Comparison of ENCODE assay signal across 13 mouse cellular contexts in genomic region chr3:136640544-136641230, GRCm38 (mm10). TPM values are rescaled to one million over a fixed set of nuclear protein-coding genes. Genes with fewer than 3 reads are reported as not detected.
A peak's percentile ranks its signal among the peaks of the same experiment; 100 is the strongest.
DNase-seq lines count a peak whose midpoint lies in the region.
"Had no signal": no experiment of that assay in that cellular context is flagged by ENCODE, and none has a peak within 500 bp of the region (broad histone marks: within the 10 kb centered on the region; RNA-seq: fewer than 3 reads in every experiment).

No protein-coding gene starts in this region.

- DNase-seq in adrenal gland, adult 2 months: peak; percentile 55
- DNase-seq in adrenal gland, adult 18-20 months (ENCODE audit: low spot score in 2 of 2): no peak
- peak; percentile 69 for DNase-seq in 3134 (ENCODE audit: extremely low read depth, insufficient read length, low spot score)
- DNase-seq in adipocyte (ENCODE audit: low spot score): peak; percentile 45
- peak; percentile 74 for DNase-seq in fibroblast of lung, adult 2 months (ENCODE audit: low read depth)
- no peak for DNase-seq in layer of hippocampus, adult 9-10 months (ENCODE audit: low spot score)
- no peak for DNase-seq in gastrocnemius, adult 18-20 months (ENCODE audit: low spot score)
- DNase-seq: gastrocnemius, postnatal 14 days; heart, adult 18-20 months; heart, postnatal 14 days; kidney, postnatal 36 days; thymus, adult 18-20 months; thymus, postnatal 36 days had no signal

RNA-seq across cellular contexts. Expression of gene Ppp3ca, which starts 29.2 kb away (rescaled TPM):
- total RNA-seq in adrenal gland, adult 2 months (2021): 10 to 100 TPM; 39.2 to 50.7 TPM
- 41.1 and 48.5 TPM in 2 replicates for polyA plus RNA-seq in adrenal gland, adult 2 months (2012; rRNA removed)
- total RNA-seq in adrenal gland, adult 18-20 months (2021): 10 to 100 TPM; 30.4 to 49.0 TPM
- 100 to 1,000 TPM; 160 to 203 TPM for total RNA-seq in gastrocnemius, adult 18-20 months (2021)

Comparison
In these comparisons a context has a peak if more than half of its experiments do, and no peak if none do; other contexts are left out.
1. DNase-seq: peak in adrenal gland, adult 2 months (single experiment), 3134 (single experiment), adipocyte (single experiment) and fibroblast of lung, adult 2 months (single experiment); none in adrenal gland, adult 18-20 months (0 of 2), layer of hippocampus, adult 9-10 months (single experiment) and gastrocnemius, adult 18-20 months (single experiment).